Mouse (Mus musculus) heart, embryonic 11.5 days (tissue): ENCODE data around the gene Tnip1. TPM values are rescaled to one million over a fixed set of nuclear protein-coding genes. Genes with fewer than 3 reads are reported as not detected.

Source experiments
- ATAC-seq: fragments of 200-750 bp; cut with Nextera tagmentation; replicated peaks from 2 replicates; pipeline ENCODE4 v1.8.0; 2017; ENCODE audit warnings: moderate library complexity; ENCODE audit not compliant: insufficient number of reproducible peaks, low FRiP score, low TSS enrichment
- H3K27ac ChIP-seq: fragments of 300-500 bp; sonication (generic); 2 replicates; pipeline ENCODE4 v1.5.1; 2014; ENCODE audit warnings: mild to moderate bottlenecking, low read depth, low read length
- H3K27me3 ChIP-seq: fragments of 300-500 bp; sonication (generic); 2 replicates; pipeline ENCODE4 v1.6.1; 2014; ENCODE audit warnings: mild to moderate bottlenecking, low read length, mixed read lengths; ENCODE audit not compliant: control insufficient read depth, insufficient read depth
- H3K36me3 ChIP-seq: fragments of 300-500 bp; sonication (generic); 2 replicates; pipeline ENCODE4 v1.6.1; 2014; ENCODE audit warnings: mild to moderate bottlenecking, low read length, moderate library complexity, mixed read lengths; ENCODE audit not compliant: control insufficient read depth, insufficient read depth
- H3K4me1 ChIP-seq: fragments of 300-500 bp; sonication (generic); 2 replicates; pipeline ENCODE4 v1.6.1; 2014; ENCODE audit warnings: low read length; ENCODE audit not compliant: control insufficient read depth, insufficient read depth
- H3K4me2 ChIP-seq: fragments of 300-500 bp; sonication (generic); 2 replicates; pipeline ENCODE4 v1.6.1; 2014; ENCODE audit warnings: mild to moderate bottlenecking, moderate library complexity
- H3K4me3 ChIP-seq: fragments of 300-500 bp; sonication (generic); 2 replicates; pipeline ENCODE4 v1.5.1; 2014; ENCODE audit warnings: low read depth, low read length
- H3K9ac ChIP-seq: fragments of 300-500 bp; sonication (generic); 2 replicates; pipeline ENCODE4 v1.6.1; 2014; ENCODE audit warnings: mild to moderate bottlenecking, low read depth, low read length, moderate library complexity
- H3K9me3 ChIP-seq: fragments of 300-500 bp; sonication (generic); replicated peaks from 2 replicates; pipeline ENCODE4 v1.6.1; 2016; ENCODE audit warnings: low read length; ENCODE audit not compliant: control insufficient read depth
- WGBS: fragments of 180-500 bp; shearing (Covaris S2); extraction: QIAGEN DNeasy Blood & Tissue Kit; methylation state at CpG from one replicate; pipeline ENCODE4 v1.1.7; 2014; ENCODE audit not compliant: insufficient replicate concordance; 5-methylcytosine and 5-hydroxymethylcytosine counted together
- polyA plus RNA-seq: library from polyadenylated mRNA; unstranded; fragments of >200 nt; fragmentation: Nextera tagmentation; extraction: Ambion mirVana; gene quantifications from 2 replicates; pipeline ENCODE4 v1.2.1, GENCODE M21; 2014

Tnip1 gene
- polyA plus RNA-seq, 1 experiment from 2014 or later = 16.0 TPM

GRCm38 (mm10) chr11:54917461-54917860 is 45.3 kb downstream of the Tnip1 start:
- Histone ChIP-seq H3K36me3 (peaks cover 26% of the 10 kb centered on the region), H3K27me3 (no peaks in the 10 kb centered on the region), H3K4me3 (no peak overlapping the region), H3K27ac (no peak overlapping the region), H3K9ac (no peak overlapping the region), H3K4me2 (no peak overlapping the region), H3K4me1 (peaks cover 18% of the 10 kb centered on the region), H3K9me3 (no peaks in the 10 kb centered on the region)
- 89% methylated on average over 7 of the region's 7 CpGs for whole genome bisulfite sequencing
- no peak for ATAC-seq

DNA sequence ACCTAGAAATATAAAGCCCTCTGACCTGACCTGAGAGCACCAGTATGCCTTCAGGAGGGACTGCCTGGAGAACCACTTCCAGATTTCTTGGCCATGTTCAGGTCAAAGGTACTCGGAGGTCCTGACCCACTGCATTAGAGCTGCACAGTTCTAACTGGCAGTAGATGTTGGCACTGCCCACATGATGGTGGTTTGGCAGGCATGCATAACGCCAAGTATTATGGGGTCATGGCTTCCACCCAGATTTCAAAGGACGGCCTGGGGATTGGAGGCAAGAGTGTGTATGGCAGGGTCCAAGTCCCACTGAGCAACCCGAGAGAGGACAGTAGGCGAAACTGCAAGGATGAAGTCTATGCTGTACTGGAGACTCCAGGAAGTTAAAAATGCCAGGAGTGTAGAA is 48.9 kb downstream of the Tnip1 start:
- no peak for ATAC-seq
- H3K36me3 ChIP-seq = peaks cover 35% of the 10 kb centered on the region

GRCm38 (mm10) chr11:54912503-54913316 is 50.0 kb downstream of the Tnip1 start:
- Histone ChIP-seq H3K36me3 (peaks cover 29% of the 10 kb centered on the region), H3K9ac (no peak overlapping the region), H3K4me3 (no peak overlapping the region), H3K4me1 (no peaks in the 10 kb centered on the region), H3K9me3 (no peaks in the 10 kb centered on the region), H3K4me2 (no peak overlapping the region), H3K27me3 (no peaks in the 10 kb centered on the region), H3K27ac (no peak overlapping the region)
- WGBS = 72% methylated on average over 9 of the region's 9 CpGs
- ATAC-seq = no peak

More for the DNA sequence above, 48.9 kb downstream of the Tnip1 start:
- Histone ChIP-seq H3K4me1 (no peaks in the 10 kb centered on the region), H3K9ac (no peak overlapping the region), H3K27me3 (no peaks in the 10 kb centered on the region), H3K4me2 (no peak overlapping the region), H3K9me3 (no peaks in the 10 kb centered on the region), H3K4me3 (no peak overlapping the region), H3K27ac (no peak overlapping the region)
- 87% methylated on average over 5 of the region's 5 CpGs for WGBS

- Histone ChIP-seq H3K9ac (no peak overlapping the region), H3K27me3 (no peaks in the 10 kb centered on the region), H3K4me1 (no peaks in the 10 kb centered on the region), H3K4me2 (no peak overlapping the region), H3K4me3 (no peak overlapping the region), H3K36me3 (peaks cover 26% of the 10 kb centered on the region; the same call in 1 of the 2 replicates), H3K9me3 (no peaks in the 10 kb centered on the region), H3K27ac (no peak overlapping the region)
- WGBS = 74% methylated on average over 7 of the region's 7 CpGs
- no peak for ATAC-seq
Measured at GRCm38 (mm10) chr11:54911671-54912502, 50.8 kb downstream of the Tnip1 start.

- no peak overlapping the region for H3K9ac ChIP-seq
- 94% methylated on average over 3 of the region's 3 CpGs for WGBS
- no peaks in the 10 kb centered on the region for H3K27me3 ChIP-seq
- H3K4me1 ChIP-seq = peaks cover 2% of the 10 kb centered on the region
- no peaks in the 10 kb centered on the region for H3K9me3 ChIP-seq
- H3K27ac ChIP-seq = no peak overlapping the region
- H3K4me2 ChIP-seq = no peak overlapping the region
- peaks cover 22% of the 10 kb centered on the region; the same call in 1 of the 2 replicates for H3K36me3 ChIP-seq
- no peak overlapping the region for H3K4me3 ChIP-seq
- ATAC-seq = no peak
Measured at GRCm38 (mm10) chr11:54911201-54911600, 51.5 kb downstream of the Tnip1 start.

DNA sequence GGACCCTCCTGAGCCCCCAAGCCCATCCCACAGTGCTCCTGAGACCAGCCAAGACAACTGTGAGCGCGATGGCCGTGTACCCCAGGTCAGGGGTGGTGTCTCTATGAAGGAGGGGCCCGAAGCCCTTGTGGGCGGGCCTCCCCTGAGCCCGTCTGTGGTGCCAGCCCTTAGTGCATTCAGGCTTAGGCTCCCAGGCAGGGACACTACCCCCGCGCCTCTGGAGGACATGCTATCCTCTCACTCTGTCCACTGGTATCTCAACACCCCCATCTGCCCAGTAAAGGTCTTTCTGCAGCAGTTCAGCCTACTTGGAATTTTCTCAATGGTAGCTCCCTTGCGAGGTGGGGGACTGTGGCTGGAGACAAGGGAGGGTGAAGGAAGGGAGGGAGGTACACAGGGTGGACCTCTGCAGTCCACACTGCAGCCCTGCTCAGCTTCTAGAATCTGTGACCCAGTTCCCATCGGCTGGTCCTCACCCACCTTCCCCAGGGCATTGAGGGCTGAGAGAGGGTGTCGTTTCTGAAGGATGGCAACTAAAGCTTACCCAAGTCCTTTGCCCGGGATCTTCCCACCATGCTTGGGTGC is 52.5 kb downstream of the Tnip1 start:
- WGBS = 88% methylated on average over 12 of the region's 12 CpGs
- no peaks in the 10 kb centered on the region for H3K9me3 ChIP-seq
- H3K36me3 ChIP-seq = peaks cover 22% of the 10 kb centered on the region; the same call in 1 of the 2 replicates
- no peak overlapping the region for H3K4me3 ChIP-seq
- no peak for ATAC-seq
- no peaks in the 10 kb centered on the region for H3K27me3 ChIP-seq
- no peak overlapping the region for H3K4me2 ChIP-seq
- H3K9ac ChIP-seq = no peak overlapping the region
- H3K27ac ChIP-seq = no peak overlapping the region
- peaks cover 10% of the 10 kb centered on the region for H3K4me1 ChIP-seq

GRCm38 (mm10) chr11:54909273-54909672 is 53.4 kb downstream of the Tnip1 start:
- H3K4me1 ChIP-seq = peaks cover 17% of the 10 kb centered on the region
- H3K36me3 ChIP-seq = peaks cover 22% of the 10 kb centered on the region; the same call in 1 of the 2 replicates
- no peak overlapping the region for H3K27ac ChIP-seq
- H3K27me3 ChIP-seq = no peaks in the 10 kb centered on the region
- no peak overlapping the region for H3K4me2 ChIP-seq
- no peak overlapping the region for H3K9ac ChIP-seq
- 90% methylated on average over 11 of the region's 11 CpGs for WGBS
- H3K9me3 ChIP-seq = no peaks in the 10 kb centered on the region
- no peak overlapping the region for H3K4me3 ChIP-seq
- ATAC-seq = no peak

DNA sequence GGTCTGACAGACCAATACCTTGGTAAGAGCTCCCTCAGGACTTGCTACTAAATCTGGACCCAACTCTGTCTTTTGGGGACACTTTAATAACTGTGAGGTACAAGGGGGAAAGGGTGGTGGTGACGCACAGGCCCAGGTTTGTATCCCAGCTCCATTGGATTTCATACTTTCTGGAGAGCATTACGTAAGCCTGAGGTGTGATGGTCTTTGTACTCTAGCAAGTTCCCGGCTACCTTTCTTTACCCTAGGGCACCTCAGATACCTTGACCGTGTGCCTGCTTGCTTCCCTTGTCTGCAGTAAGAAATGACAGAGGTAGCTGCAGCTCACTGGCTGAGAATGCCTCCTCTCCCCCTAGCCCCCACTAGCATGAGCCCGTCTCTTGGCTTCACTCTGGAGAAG is 55.5 kb downstream of the Tnip1 start:
- H3K27me3 ChIP-seq = no peaks in the 10 kb centered on the region
- H3K9ac ChIP-seq = no peak overlapping the region
- 86% methylated on average over 5 of the region's 5 CpGs for WGBS
- H3K4me1 ChIP-seq = peaks cover 27% of the 10 kb centered on the region
- no peak overlapping the region for H3K27ac ChIP-seq
- H3K9me3 ChIP-seq = no peaks in the 10 kb centered on the region
- no peak overlapping the region for H3K4me3 ChIP-seq
- peaks cover 19% of the 10 kb centered on the region; the same call in 1 of the 2 replicates for H3K36me3 ChIP-seq
- H3K4me2 ChIP-seq = no peak overlapping the region
- no peak for ATAC-seq
